ENCODE assay signal across 7 mouse cellular contexts in genomic region chr1:55130943-55131401, GRCm38 (mm10). TPM values are rescaled to one million over a fixed set of nuclear protein-coding genes. Genes with fewer than 3 reads are reported as not detected.
DNase-seq lines count a peak whose midpoint lies in the region; ATAC-seq and TF ChIP-seq lines count a peak whose summit lies in the region.

Gene Mob4, plus strand, starts transcription at chr1:55131231.

- 1% methylated on average over 41 of the region's 42 CpGs for WGBS in embryonic facial prominence, embryonic 12.5 days
- under 1% methylated on average over 41 of the region's 42 CpGs for WGBS in kidney, adult 2 months
- WGBS in limb, embryonic 12.5 days = under 1% methylated on average over 42 of the region's 42 CpGs
- WGBS in midbrain, embryonic 15.5 days = under 1% methylated on average over 42 of the region's 42 CpGs
- WGBS in spleen, adult 2 months = 1% methylated on average over 42 of the region's 42 CpGs

- H3K27me3 ChIP-seq in embryonic facial prominence, embryonic 12.5 days = no peaks in the 10 kb centered on the region
- H3K27me3 ChIP-seq in kidney, adult 2 months (replicated peaks; ENCODE audit: control insufficient read depth, insufficient read depth, low read length) = no peaks in the 10 kb centered on the region
- 0 out of 2 replicates have a peak, but pooled peaks cover 3% of the 10 kb centered on the region for H3K27me3 ChIP-seq in limb, embryonic 12.5 days
- H3K27me3 ChIP-seq in midbrain, embryonic 15.5 days (replicated peaks) = no peaks in the 10 kb centered on the region
- H3K27me3 ChIP-seq in spleen, adult 2 months (ENCODE audit: control insufficient read depth, insufficient read depth, low read length) = no peaks in the 10 kb centered on the region

- ATAC-seq in embryonic facial prominence, embryonic 12.5 days (ENCODE audit: insufficient number of reproducible peaks, insufficient read depth, low FRiP score, low TSS enrichment) = peak; percentile 96
- peak; percentile 98 for ATAC-seq in limb, embryonic 12.5 days (ENCODE audit: insufficient number of reproducible peaks, insufficient read depth, low FRiP score, low TSS enrichment, low read depth)
- peak; percentile 98 for ATAC-seq in midbrain, embryonic 15.5 days (replicated peaks)

- no peak for TF ChIP-seq CTCF in kidney, adult 2 months (conservative IDR thresholded peaks at IDR 0.05; ENCODE audit: insufficient read depth, insufficient read length, low read depth, low read length)
- TF ChIP-seq CTCF in spleen, adult 2 months (IDR thresholded peaks at IDR 0.05; ENCODE audit: extremely low read depth, insufficient read depth, insufficient read length, insufficient replicate concordance) = no peak

- DNase-seq in adrenal gland, postnatal 25 days = peak; percentile 96
- peak; percentile 94 to 95 for DNase-seq in heart, adult 18-20 months
- DNase-seq in kidney, adult 2 months = peak; percentile 96
- DNase-seq in spleen, adult 2 months (ENCODE audit: low read depth in 1 of 2, low spot score in 2 of 2) = peak; percentile 84 to 87

- no peaks in the 10 kb centered on the region for H3K9me3 ChIP-seq in embryonic facial prominence, embryonic 12.5 days
- no peaks in the 10 kb centered on the region for H3K9me3 ChIP-seq in limb, embryonic 12.5 days
- no peaks in the 10 kb centered on the region for H3K9me3 ChIP-seq in midbrain, embryonic 15.5 days

- peak within 1 kb of the TSS; percentile 89 for H3K9ac ChIP-seq in embryonic facial prominence, embryonic 12.5 days
- H3K9ac ChIP-seq in limb, embryonic 12.5 days (replicated peaks) = peak within 1 kb of the TSS; percentile 99
- peak within 1 kb of the TSS; percentile 99 for H3K9ac ChIP-seq in midbrain, embryonic 15.5 days

- H3K27ac ChIP-seq in embryonic facial prominence, embryonic 12.5 days = peak within 1 kb of the TSS; percentile 96
- H3K27ac ChIP-seq in kidney, adult 2 months (ENCODE audit: insufficient read depth, low read depth, low read length) = peak within 1 kb of the TSS; percentile 94
- peak within 1 kb of the TSS; percentile 98 for H3K27ac ChIP-seq in limb, embryonic 12.5 days
- peak within 1 kb of the TSS; percentile 95 for H3K27ac ChIP-seq in midbrain, embryonic 15.5 days
- H3K27ac ChIP-seq in spleen, adult 2 months (ENCODE audit: insufficient read depth, low read length) = peak within 1 kb of the TSS; percentile 96

- H3K4me1 ChIP-seq in embryonic facial prominence, embryonic 12.5 days = peaks cover 12% of the 10 kb centered on the region; the same call in 1 of the 2 replicates
- peaks cover 9% of the 10 kb centered on the region for H3K4me1 ChIP-seq in kidney, adult 2 months (ENCODE audit: control insufficient read depth, insufficient read depth, low read length)
- peaks cover 10% of the 10 kb centered on the region for H3K4me1 ChIP-seq in limb, embryonic 12.5 days (replicated peaks)
- peaks cover 24% of the 10 kb centered on the region for H3K4me1 ChIP-seq in midbrain, embryonic 15.5 days
- H3K4me1 ChIP-seq in spleen, adult 2 months (ENCODE audit: control insufficient read depth, insufficient read depth, insufficient read length) = peaks cover 6% of the 10 kb centered on the region

- peak; percentile 27 for TF ChIP-seq POLR2A in kidney, adult 2 months (IDR thresholded peaks at IDR 0.05; ENCODE audit: low read depth, low read length)
- peak; percentile 68 for TF ChIP-seq POLR2A in spleen, adult 2 months (IDR thresholded peaks at IDR 0.05; ENCODE audit: low read depth, low read length)

- H3K4me2 ChIP-seq in embryonic facial prominence, embryonic 12.5 days (replicated peaks) = peak within 1 kb of the TSS; percentile 60
- peak within 1 kb of the TSS; percentile 72 for H3K4me2 ChIP-seq in limb, embryonic 12.5 days
- peak within 1 kb of the TSS; percentile 62 for H3K4me2 ChIP-seq in midbrain, embryonic 15.5 days

- 0 out of 2 replicates have a peak, but pooled peaks cover 6% of the 10 kb centered on the region for H3K36me3 ChIP-seq in embryonic facial prominence, embryonic 12.5 days
- no peaks in the 10 kb centered on the region for H3K36me3 ChIP-seq in kidney, adult 2 months (ENCODE audit: control insufficient read depth, insufficient read depth, low read length)
- peaks cover 11% of the 10 kb centered on the region for H3K36me3 ChIP-seq in limb, embryonic 12.5 days
- no peaks in the 10 kb centered on the region for H3K36me3 ChIP-seq in midbrain, embryonic 15.5 days (replicated peaks)
- H3K36me3 ChIP-seq in spleen, adult 2 months (ENCODE audit: control insufficient read depth, insufficient read depth, low read length) = no peaks in the 10 kb centered on the region; the same call in 1 of the 2 replicates

- H3K4me3 ChIP-seq in embryonic facial prominence, embryonic 12.5 days = peak within 1 kb of the TSS; percentile 76
- H3K4me3 ChIP-seq in kidney, adult 2 months (ENCODE audit: insufficient read depth, low read depth, low read length) = peak within 1 kb of the TSS; percentile 99
- H3K4me3 ChIP-seq in limb, embryonic 12.5 days (replicated peaks) = peak within 1 kb of the TSS; percentile 98
- peak within 1 kb of the TSS; percentile 71 for H3K4me3 ChIP-seq in midbrain, embryonic 15.5 days
- H3K4me3 ChIP-seq in spleen, adult 2 months (ENCODE audit: extremely low read depth, insufficient read depth, insufficient read length) = peak within 1 kb of the TSS; percentile 92

RNA-seq across cellular contexts. Expression of gene Mob4, which starts in this region (rescaled TPM):
- 227 and 289 TPM in 2 replicates for total RNA-seq in adrenal gland, postnatal 25 days (2021)
- polyA plus RNA-seq in embryonic facial prominence, embryonic 12.5 days (2016; fragmentation: Nextera tagmentation; extraction: Ambion mirVana) = 147 and 155 TPM in 2 replicates
- total RNA-seq in heart, adult 18-20 months (2021) = 10 to 100 TPM; 29.4 to 33.9 TPM
- 10.3 and 16.0 TPM in 2 replicates for polyA plus RNA-seq in kidney, adult 2 months (2012; rRNA removed)
- 151 and 159 TPM in 2 replicates for polyA plus RNA-seq in limb, embryonic 12.5 days (2016; fragmentation: Nextera tagmentation; extraction: Ambion mirVana)
- polyA plus RNA-seq in midbrain, embryonic 15.5 days (2015; fragmentation: Nextera tagmentation; extraction: Ambion mirVana) = 165 and 174 TPM in 2 replicates
- polyA plus RNA-seq in spleen, adult 2 months (2012; rRNA removed) = 3.5 and 3.9 TPM in 2 replicates

Comparison
In these comparisons a context has a peak if more than half of its experiments do, and no peak if none do; other contexts are left out.
1. Peak in every context shown above with its lines: DNase-seq, ATAC-seq, H3K4me3 ChIP-seq and H3K27ac ChIP-seq.